ENCODE assay signal across 9 mouse cellular contexts in genomic region chr15:31381936-31382468, GRCm38 (mm10). TPM values are rescaled to one million over a fixed set of nuclear protein-coding genes. Genes with fewer than 3 reads are reported as not detected.
DNase-seq lines count a peak whose midpoint lies in the region; ATAC-seq lines count a peak whose summit lies in the region.
"Had no signal": no experiment of that assay in that cellular context is flagged by ENCODE, and none has a peak within 500 bp of the region (broad histone marks: within the 10 kb centered on the region; RNA-seq: fewer than 3 reads in every experiment).

No protein-coding gene starts in this region.

- no peak overlapping the region for H3K4me3 ChIP-seq in heart, embryonic 14.5 days (ENCODE audit: control insufficient read depth in 1 of 2, insufficient read depth in 1 of 2, low read depth in 1 of 2, low read length in 2 of 2)
- no peak overlapping the region for H3K4me3 ChIP-seq in hindbrain, embryonic 11.5 days (ENCODE audit: low read depth, low read length)
- H3K4me3 ChIP-seq: neural tube, embryonic 12.5 days had no signal

- H3K9me3 ChIP-seq in heart, embryonic 14.5 days (ENCODE audit: control insufficient read depth, low read length), result no peaks in the 10 kb centered on the region
- no peaks in the 10 kb centered on the region for H3K9me3 ChIP-seq in hindbrain, embryonic 11.5 days (ENCODE audit: control insufficient read depth, low read length)
- H3K9me3 ChIP-seq: neural tube, embryonic 12.5 days had no signal

- peak overlapping the region in 1 of 2 experiments; percentile 44; a peak in 3 of 4 replicates for H3K27ac ChIP-seq in heart, embryonic 14.5 days (replicated peaks in 1 of 2; ENCODE audit: control insufficient read depth in 1 of 2, insufficient read depth in 1 of 2, low read depth in 2 of 2, low read length in 2 of 2)
- H3K27ac ChIP-seq in hindbrain, embryonic 11.5 days (ENCODE audit: low read depth, low read length), result no peak overlapping the region
- H3K27ac ChIP-seq: neural tube, embryonic 12.5 days had no signal

- peak; percentile 79 for ATAC-seq in heart, embryonic 14.5 days (ENCODE audit: insufficient number of reproducible peaks, insufficient read depth, low FRiP score, low read depth)
- ATAC-seq in hindbrain, embryonic 11.5 days (ENCODE audit: low FRiP score), result no peak

- no peaks in the 10 kb centered on the region for H3K36me3 ChIP-seq in heart, embryonic 14.5 days (ENCODE audit: control insufficient read depth, insufficient read depth, low read length)
- H3K36me3 ChIP-seq in hindbrain, embryonic 11.5 days (ENCODE audit: control insufficient read depth, insufficient read depth, low read length), result no peaks in the 10 kb centered on the region
- H3K36me3 ChIP-seq: neural tube, embryonic 12.5 days had no signal

- H3K4me1 ChIP-seq in heart, embryonic 14.5 days (ENCODE audit: control insufficient read depth in 2 of 2, insufficient read depth in 2 of 2, low read length in 2 of 2), result peaks cover 0 to 7% of the 10 kb centered on the region in 2 experiments; a peak in 2 of 4 replicates
- no peaks in the 10 kb centered on the region for H3K4me1 ChIP-seq in hindbrain, embryonic 11.5 days (replicated peaks; ENCODE audit: control insufficient read depth, insufficient read depth, low read length)
- H3K4me1 ChIP-seq: neural tube, embryonic 12.5 days had no signal

- peak; percentile 24 for DNase-seq in testis, postnatal 14 days (ENCODE audit: low spot score)
- no peak for DNase-seq in testis, postnatal 10 days (ENCODE audit: low spot score)
- peak; percentile 74 for DNase-seq in kidney, postnatal 14 days
- peak; percentile 70 for DNase-seq in yolk sac, embryonic 10.5 days (ENCODE audit: low spot score)
- no peak for DNase-seq in left cerebral cortex, postnatal 36 days (ENCODE audit: low spot score in 2 of 2)
- DNase-seq in hindbrain, embryonic 11.5 days (ENCODE audit: low spot score), result no peak
- no peak for DNase-seq in cerebellum, postnatal 25 days

- H3K4me2 ChIP-seq in heart, embryonic 14.5 days (ENCODE audit: low read length), result no peak overlapping the region
- H3K4me2 ChIP-seq in hindbrain, embryonic 11.5 days (replicated peaks; ENCODE audit: low read depth, low read length), result no peak overlapping the region
- H3K4me2 ChIP-seq: neural tube, embryonic 12.5 days had no signal

- intact Hi-C loops in left cerebral cortex, postnatal 36 days (cut with DNase I), result no loop called here

- 18% methylated on average over 11 of the region's 11 CpGs for WGBS in heart, embryonic 14.5 days
- WGBS in hindbrain, embryonic 11.5 days, result 67% methylated on average over 11 of the region's 11 CpGs

- H3K9ac ChIP-seq in heart, embryonic 14.5 days (ENCODE audit: low read length), result no peak overlapping the region
- no peak overlapping the region for H3K9ac ChIP-seq in hindbrain, embryonic 11.5 days (ENCODE audit: low read depth, low read length)
- H3K9ac ChIP-seq: neural tube, embryonic 12.5 days had no signal

- H3K27me3 ChIP-seq in heart, embryonic 14.5 days (ENCODE audit: control insufficient read depth, insufficient read depth, low read length), result no peaks in the 10 kb centered on the region
- no peaks in the 10 kb centered on the region for H3K27me3 ChIP-seq in hindbrain, embryonic 11.5 days (ENCODE audit: control insufficient read depth, insufficient read depth, low read length)
- H3K27me3 ChIP-seq: neural tube, embryonic 12.5 days had no signal

RNA-seq across cellular contexts. Expression of gene Ankrd33b, which starts 14.5 kb away (rescaled TPM):
- polyA plus RNA-seq in heart, embryonic 14.5 days (2014; fragmentation: Nextera tagmentation; extraction: Ambion mirVana), result 2.9 and 3.2 TPM in 2 replicates
- total RNA-seq in left cerebral cortex, postnatal 36 days (2021), result 10 to 100 TPM; 70.4 to 76.4 TPM
- 0.22 and 0.31 TPM in 2 replicates for polyA plus RNA-seq in hindbrain, embryonic 11.5 days (2014; fragmentation: Nextera tagmentation; extraction: Ambion mirVana)

Comparison
In these comparisons a context has a peak if more than half of its experiments do, and no peak if none do; other contexts are left out.
1. DNase-seq: peak in testis, postnatal 14 days (single experiment), kidney, postnatal 14 days (single experiment) and yolk sac, embryonic 10.5 days (single experiment); none in testis, postnatal 10 days (single experiment), left cerebral cortex, postnatal 36 days (0 of 2), hindbrain, embryonic 11.5 days (single experiment) and cerebellum, postnatal 25 days (0 of 2).